Comparison of ENCODE assay signal across 13 mouse cellular contexts in the genomic region with DNA sequence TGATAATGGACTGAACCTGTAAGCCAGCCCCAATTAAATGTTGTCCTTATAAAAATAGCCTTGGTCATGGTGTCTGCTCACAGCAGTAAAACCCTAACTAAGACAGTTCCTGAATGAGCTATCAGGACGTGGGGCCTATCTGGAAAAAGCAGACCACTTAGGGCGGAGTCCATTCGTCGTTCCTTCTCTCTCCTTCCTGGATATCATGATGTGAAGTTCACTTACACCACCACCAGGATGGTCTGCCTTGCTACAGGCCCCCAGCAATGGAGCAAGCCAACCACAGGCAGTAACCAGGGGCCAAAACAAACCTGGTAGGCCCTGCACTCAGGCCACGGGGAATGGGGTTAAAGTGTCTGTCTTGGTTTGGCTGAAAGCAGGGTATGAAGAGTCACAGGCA. TPM values are rescaled to one million over a fixed set of nuclear protein-coding genes. Genes with fewer than 3 reads are reported as not detected.
DNase-seq lines count a peak whose midpoint lies in the region; ATAC-seq lines count a peak whose summit lies in the region.
"Had no signal": no experiment of that assay in that cellular context is flagged by ENCODE, and none has a peak within 500 bp of the region (broad histone marks: within the 10 kb centered on the region; RNA-seq: fewer than 3 reads in every experiment).

No protein-coding gene starts in this region.

- H3K4me2 ChIP-seq in liver, embryonic 15.5 days, result peak overlapping the region; percentile 82
- H3K4me2 ChIP-seq in neural tube, embryonic 15.5 days, result no peak overlapping the region
- H3K4me2 ChIP-seq: embryonic facial prominence, embryonic 15.5 days; lung, embryonic 15.5 days; midbrain, embryonic 11.5 days had no signal

- H3K9ac ChIP-seq in liver, embryonic 15.5 days, result peak overlapping the region; percentile 65
- no peak overlapping the region for H3K9ac ChIP-seq in neural tube, embryonic 15.5 days (replicated peaks)
- H3K9ac ChIP-seq: embryonic facial prominence, embryonic 15.5 days; lung, embryonic 15.5 days had no signal

- intact Hi-C loops in left cerebral cortex, postnatal 36 days (cut with DNase I), result no loop called here

- H3K4me1 ChIP-seq in erythroblast, embryonic 14.5 days (ENCODE audit: control insufficient read depth), result peaks cover 76% of the 10 kb centered on the region
- peaks cover 61% of the 10 kb centered on the region for H3K4me1 ChIP-seq in liver, embryonic 15.5 days (replicated peaks)
- peaks cover 1% of the 10 kb centered on the region; the same call in 1 of the 2 replicates for H3K4me1 ChIP-seq in neural tube, embryonic 15.5 days
- H3K4me1 ChIP-seq: embryonic facial prominence, embryonic 15.5 days had no signal

- ATAC-seq in liver, embryonic 15.5 days (ENCODE audit: insufficient read depth), result peak; percentile 77
- no peak for ATAC-seq in neural tube, embryonic 15.5 days (ENCODE audit: low FRiP score)
- no peak for ATAC-seq in megakaryocyte, adult 5-6 weeks (ENCODE audit: poor library complexity, severe bottlenecking)

- no peaks in the 10 kb centered on the region for H3K27me3 ChIP-seq in erythroblast, embryonic 14.5 days (ENCODE audit: control insufficient read depth)
- no peaks in the 10 kb centered on the region for H3K27me3 ChIP-seq in liver, embryonic 15.5 days
- H3K27me3 ChIP-seq in neural tube, embryonic 15.5 days (replicated peaks), result no peaks in the 10 kb centered on the region
- H3K27me3 ChIP-seq: embryonic facial prominence, embryonic 15.5 days; lung, embryonic 15.5 days had no signal

- peaks cover 34% of the 10 kb centered on the region for H3K9me3 ChIP-seq in erythroblast, embryonic 14.5 days (ENCODE audit: control insufficient read depth, low read length)
- no peaks in the 10 kb centered on the region for H3K9me3 ChIP-seq in liver, embryonic 15.5 days (replicated peaks)
- no peaks in the 10 kb centered on the region for H3K9me3 ChIP-seq in neural tube, embryonic 15.5 days (replicated peaks)
- H3K9me3 ChIP-seq: embryonic facial prominence, embryonic 15.5 days; lung, embryonic 15.5 days had no signal

- 25% methylated on average over 5 of the region's 5 CpGs for WGBS in liver, embryonic 15.5 days (ENCODE audit: insufficient replicate concordance)
- 84% methylated on average over 5 of the region's 5 CpGs for WGBS in neural tube, embryonic 15.5 days

- DNase-seq in spleen, adult 12 weeks (ENCODE audit: low spot score), result peak; percentile 53
- no peak for DNase-seq in spleen, adult 18-20 months
- DNase-seq in left cerebral cortex, postnatal 36 days (ENCODE audit: low spot score in 2 of 2), result no peak
- DNase-seq: heart, adult 11 months; kidney, adult 18-20 months; right cerebral cortex, postnatal 25 days had no signal

- H3K27ac ChIP-seq in liver, embryonic 15.5 days (replicated peaks), result peak overlapping the region; percentile 100
- no peak overlapping the region for H3K27ac ChIP-seq in neural tube, embryonic 15.5 days (replicated peaks)
- H3K27ac ChIP-seq: embryonic facial prominence, embryonic 15.5 days; lung, embryonic 15.5 days had no signal

- H3K4me3 ChIP-seq in erythroblast, embryonic 14.5 days (replicated peaks), result peak overlapping the region; percentile 71
- peak overlapping the region; percentile 59 for H3K4me3 ChIP-seq in liver, embryonic 15.5 days (replicated peaks)
- no peak overlapping the region for H3K4me3 ChIP-seq in neural tube, embryonic 15.5 days (replicated peaks)
- H3K4me3 ChIP-seq: embryonic facial prominence, embryonic 15.5 days; lung, embryonic 15.5 days had no signal

- peaks cover 61% of the 10 kb centered on the region for H3K36me3 ChIP-seq in erythroblast, embryonic 14.5 days (ENCODE audit: control insufficient read depth)
- H3K36me3 ChIP-seq in liver, embryonic 15.5 days (replicated peaks), result no peaks in the 10 kb centered on the region
- H3K36me3 ChIP-seq in neural tube, embryonic 15.5 days, result no peaks in the 10 kb centered on the region
- H3K36me3 ChIP-seq: embryonic facial prominence, embryonic 15.5 days; lung, embryonic 15.5 days had no signal

RNA-seq across cellular contexts. Expression of gene Dnajb12, which starts 5.7 kb away (rescaled TPM):
- polyA plus RNA-seq in erythroblast, embryonic 14.5 days (2012), result 7.9 and 8.8 TPM in 2 replicates
- 14.3 and 15.0 TPM in 2 replicates for polyA plus RNA-seq in liver, embryonic 15.5 days (2015; fragmentation: Nextera tagmentation; extraction: Ambion mirVana)
- 17.2 and 20.6 TPM in 2 replicates for polyA plus RNA-seq in neural tube, embryonic 15.5 days (2015; fragmentation: Nextera tagmentation; extraction: Ambion mirVana)
- 21.9 and 26.0 TPM in 2 replicates for total RNA-seq in megakaryocyte, adult 5-6 weeks (2015)
- total RNA-seq in megakaryocyte, adult 5-6 weeks (2017), result 17.3 and 18.5 TPM in 2 replicates
- total RNA-seq in left cerebral cortex, postnatal 36 days (2021), result 10 to 100 TPM; 51.8 to 56.0 TPM
